Mouse (Mus musculus) cerebellum, adult 11-12 months (tissue): ENCODE measurements at regions not wholly inside any gene's neighbourhood (a gene's known extent, or its start where the extent isn't known, plus 50 kb on each side); places are given as distances from the start of the nearest gene placed in this dataset.
A peak's percentile ranks its signal among the peaks of the same experiment; 100 is the strongest.

Experiments used
- DNase-seq: peaks from one replicate; pipeline ENCODE4 v3.0.0; 2022

DNA sequence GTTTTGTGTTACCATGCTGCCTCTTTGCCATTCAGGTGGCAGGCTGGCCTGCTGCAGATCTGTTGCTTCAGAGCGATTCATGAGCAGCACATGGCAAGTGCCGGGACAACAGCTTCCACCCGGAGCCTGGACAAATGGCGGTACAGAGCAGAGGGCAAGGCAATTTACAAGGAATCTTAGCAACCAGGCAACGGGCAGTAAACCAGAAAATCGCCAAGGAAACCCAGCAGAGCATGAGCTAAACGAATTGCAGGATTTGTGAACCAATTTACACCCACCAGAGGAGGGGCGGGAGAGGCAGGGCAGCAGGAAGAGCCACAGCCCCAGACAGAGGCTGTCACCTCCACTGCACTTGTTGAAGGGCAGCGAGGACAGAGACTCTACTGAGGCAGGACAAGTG is 60.5 kb upstream of the Loxl4 start:
- DNase-seq = peak; percentile 29

DNA sequence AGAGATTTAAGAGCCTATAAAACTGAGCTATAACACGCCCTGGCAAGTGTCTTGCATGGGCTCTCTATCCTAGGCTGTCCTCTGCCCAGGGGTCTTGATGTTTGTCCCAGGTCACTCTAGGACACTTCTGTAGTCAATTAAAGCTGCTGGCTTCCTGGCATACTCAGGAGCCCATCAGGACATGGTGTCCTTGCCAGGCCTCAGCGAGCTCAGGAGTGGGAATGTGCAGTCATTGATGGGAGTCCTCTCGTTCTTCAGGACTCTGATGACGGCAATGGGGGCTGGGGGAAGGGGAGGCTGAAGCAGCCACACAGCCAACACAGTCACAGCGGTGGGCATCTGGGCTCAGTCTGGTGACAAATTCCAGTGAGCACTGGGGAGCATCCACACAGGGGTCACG is 57.3 kb upstream of the Loxl4 start:
- peak; percentile 34 for DNase-seq

DNA sequence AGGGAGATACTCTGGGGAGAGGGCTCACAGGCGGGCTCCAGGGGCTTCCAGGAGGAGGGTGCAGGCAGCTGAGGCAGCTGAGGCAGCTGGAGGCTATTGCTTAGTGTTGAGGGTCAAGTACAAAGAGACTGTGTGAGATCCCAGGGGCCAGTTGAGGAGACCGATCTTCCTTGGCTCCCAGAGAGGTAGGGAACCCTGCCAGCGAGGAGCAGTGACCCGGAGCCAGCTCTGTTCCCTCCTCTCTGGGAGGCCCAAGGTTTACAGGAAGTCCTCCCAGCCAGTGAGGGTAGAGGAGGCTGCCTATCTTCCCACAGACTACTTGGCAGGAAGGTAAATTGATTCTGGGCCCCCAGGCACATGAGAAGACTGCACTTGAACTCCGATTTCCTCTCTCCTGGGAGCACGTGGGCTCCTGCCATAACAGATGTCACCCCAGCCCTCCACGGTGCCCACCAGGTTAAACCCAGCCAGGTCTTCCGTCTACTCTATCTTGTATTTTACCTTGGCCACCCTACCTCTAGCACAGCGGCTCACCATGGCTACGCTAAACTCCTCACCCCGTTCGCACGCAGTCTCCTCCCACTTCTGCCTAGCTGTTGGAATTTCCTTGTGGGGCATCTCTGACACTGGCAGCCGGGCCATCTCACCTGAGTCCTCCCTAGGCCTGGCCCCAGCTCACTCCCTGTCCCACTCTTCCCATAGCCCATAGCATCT is 55.9 kb upstream of the Loxl4 start:
- peak; percentile 23 for DNase-seq

DNA sequence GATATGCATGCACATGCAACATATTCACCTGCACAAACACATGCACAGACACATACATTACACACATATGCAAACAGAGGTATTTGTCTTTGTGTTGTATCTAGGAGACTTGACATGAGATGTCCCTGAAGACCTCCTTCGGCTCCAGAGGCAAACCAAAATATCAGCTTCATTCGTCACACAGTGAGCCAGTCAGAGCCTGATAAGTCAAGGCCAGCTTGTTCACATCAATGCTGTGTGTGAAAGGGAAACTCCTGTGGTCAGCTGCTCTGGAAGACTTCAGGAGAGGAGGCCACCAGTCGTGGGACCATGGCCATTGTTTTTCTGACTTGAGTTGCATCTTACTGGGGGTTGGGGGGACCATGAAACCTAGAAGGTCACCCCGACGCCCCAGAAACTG is 54.3 kb upstream of the Loxl4 start:
- no peak for DNase-seq
